Mouse (Mus musculus) 416B (cell line): ENCODE data around the gene Hcfc1r1.
A peak's percentile ranks its signal among the peaks of the same experiment; 100 is the strongest.

Experiments
- DNase-seq: peaks from one replicate; pipeline ENCODE4 v3.0.0; 2011; ENCODE audit warnings: low read depth

The Hcfc1r1 gene

GRCm38 (mm10) chr17:23673424-23674073, at the start of gene Hcfc1r1, which contains the start of gene Thoc6:
Gene Hcfc1r1, plus strand, starts transcription at chr17:23673596.
Gene Thoc6, minus strand, starts transcription at chr17:23673882.
- DNase-seq = peak; percentile 98

- DNase-seq = no peak
Observed at GRCm38 (mm10) chr17:23627813-23628212, 45.6 kb upstream of the Hcfc1r1 start.

DNA sequence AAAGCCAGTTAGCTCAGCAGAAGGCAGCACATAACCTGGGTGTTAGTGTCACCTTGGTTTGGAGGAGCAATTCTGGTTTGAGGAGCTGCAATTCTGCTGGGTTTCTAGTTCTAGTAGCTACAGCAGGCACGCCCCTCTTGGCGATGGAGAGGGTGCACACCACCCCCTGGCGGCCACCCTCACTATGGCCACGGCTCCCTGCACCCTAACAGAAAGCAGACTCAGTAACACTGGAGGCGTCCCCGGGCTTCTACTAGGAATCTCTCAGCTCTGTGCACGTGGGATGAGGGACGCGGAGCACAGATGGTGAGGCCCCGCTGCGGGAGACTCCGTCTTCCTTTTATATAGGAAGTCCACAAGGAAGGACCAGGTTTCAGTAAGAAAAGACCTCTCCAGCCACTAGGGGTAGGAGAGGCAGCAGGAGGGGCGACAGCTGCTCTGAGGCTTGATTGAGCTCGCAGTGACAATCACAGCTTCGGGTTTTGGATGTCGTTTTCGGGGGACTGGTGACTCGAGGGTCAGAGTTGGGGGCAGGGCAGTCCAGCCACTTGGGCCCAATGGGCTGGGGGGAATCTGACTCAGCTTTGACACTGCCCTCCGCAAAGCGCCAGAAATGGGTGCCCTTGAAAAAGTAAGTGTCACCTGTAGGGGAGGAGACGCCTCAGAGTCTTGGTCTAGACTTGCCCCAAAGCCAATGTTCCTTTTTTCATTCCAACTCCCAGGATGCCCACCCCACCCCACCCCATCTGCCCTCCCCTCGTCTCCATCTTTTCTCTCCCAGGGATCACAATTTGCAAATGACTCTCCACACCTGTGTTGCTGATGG, 43.0 kb upstream of the Hcfc1r1 start:
- DNase-seq = peak; percentile 73

GRCm38 (mm10) chr17:23631241-23631640, 42.2 kb upstream of the Hcfc1r1 start:
- DNase-seq = no peak

GRCm38 (mm10) chr17:23644613-23645495, 28.5 kb upstream of the Hcfc1r1 start, which contains the start of gene Mmp25:
Gene Mmp25, minus strand, starts transcription at chr17:23645277.
- no peak for DNase-seq

DNA sequence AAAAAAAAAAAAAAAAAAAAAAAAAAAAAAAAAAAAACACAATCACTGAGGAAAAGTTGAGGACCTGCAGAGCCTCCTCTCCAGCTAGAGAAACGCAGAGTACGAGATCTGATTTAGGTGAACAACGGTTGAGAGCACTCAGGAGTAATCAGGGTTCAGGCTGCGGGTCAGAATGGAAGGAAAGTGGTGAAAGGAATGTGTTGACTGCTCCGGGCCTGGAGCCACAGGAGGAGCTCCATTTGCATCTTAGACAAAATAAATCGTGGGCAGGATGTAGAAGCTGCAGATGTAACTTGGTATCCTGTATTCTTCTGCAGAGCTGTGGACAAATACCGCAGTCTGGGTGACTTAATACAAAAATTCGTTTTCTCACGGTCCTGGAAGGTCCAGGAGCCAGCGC, 27.5 kb upstream of the Hcfc1r1 start:
- DNase-seq = no peak

GRCm38 (mm10) chr17:23651363-23651762, 22.0 kb upstream of the Hcfc1r1 start:
- no peak for DNase-seq

GRCm38 (mm10) chr17:23653324-23653723, 20.1 kb upstream of the Hcfc1r1 start:
- DNase-seq = no peak

DNA sequence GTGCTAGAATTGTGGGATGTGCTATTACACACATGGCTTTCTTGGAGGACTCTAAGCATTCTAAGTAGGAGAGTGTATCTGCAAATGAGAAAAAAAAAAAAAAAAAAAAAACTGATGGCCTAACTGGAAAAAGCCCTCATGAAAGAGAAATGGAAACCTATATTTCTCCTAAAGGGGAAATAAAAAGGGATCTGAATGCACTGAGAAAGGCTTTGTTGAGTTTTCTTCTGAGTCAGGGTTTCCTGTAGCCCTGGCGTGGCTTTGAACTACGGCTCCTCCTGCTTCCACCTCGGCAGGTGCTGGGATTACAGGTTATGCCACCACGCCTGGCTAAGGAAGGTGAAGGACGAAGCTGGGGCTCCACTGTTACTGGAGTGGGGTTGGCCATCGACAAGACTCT, 19.4 kb upstream of the Hcfc1r1 start:
- DNase-seq = no peak

DNA sequence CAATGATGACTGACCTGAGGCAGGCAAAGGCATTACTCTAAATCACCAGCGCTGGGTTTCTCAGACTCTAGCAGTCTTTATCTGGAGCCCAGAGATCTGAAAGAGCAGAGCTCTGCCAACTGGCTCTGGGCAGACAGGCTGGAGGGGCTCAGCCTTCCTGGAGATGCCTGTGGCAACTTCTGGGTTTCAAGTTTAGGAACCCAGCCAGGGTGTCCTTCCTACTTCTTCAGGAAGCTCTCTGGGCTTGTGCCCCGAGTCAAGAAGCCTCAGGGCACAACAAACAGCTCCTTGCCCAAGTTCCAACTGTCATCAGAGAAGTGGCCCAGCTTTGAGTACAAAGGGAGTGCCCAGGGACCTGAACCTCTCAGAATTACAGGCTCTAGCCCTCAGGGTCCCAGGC, 19.0 kb upstream of the Hcfc1r1 start:
- no peak for DNase-seq

- DNase-seq = no peak
Observed at GRCm38 (mm10) chr17:23658450-23658849, 14.9 kb upstream of the Hcfc1r1 start.

GRCm38 (mm10) chr17:23660117-23660875, 13.1 kb upstream of the Hcfc1r1 start, which contains the start of gene Bicdl2:
Gene Bicdl2, plus strand, starts transcription at chr17:23660506.
- DNase-seq = no peak

DNA sequence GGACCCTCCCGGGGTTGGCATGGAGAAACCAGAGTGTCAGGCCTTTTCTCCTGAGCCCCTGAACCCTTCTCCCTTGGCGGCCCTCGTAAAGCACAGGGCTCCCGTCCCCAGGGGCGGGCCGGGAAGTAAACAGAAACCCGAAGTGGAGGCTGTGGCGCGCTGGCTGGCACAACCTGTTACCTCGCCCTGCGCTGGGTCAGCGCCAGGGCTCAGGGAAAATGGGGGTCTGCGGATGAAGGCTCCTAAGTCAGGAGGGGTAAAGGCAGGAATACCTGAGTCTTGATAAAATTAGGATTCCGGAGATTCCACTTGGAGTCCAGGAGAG, 12.6 kb upstream of the Hcfc1r1 start:
- DNase-seq = no peak

DNA sequence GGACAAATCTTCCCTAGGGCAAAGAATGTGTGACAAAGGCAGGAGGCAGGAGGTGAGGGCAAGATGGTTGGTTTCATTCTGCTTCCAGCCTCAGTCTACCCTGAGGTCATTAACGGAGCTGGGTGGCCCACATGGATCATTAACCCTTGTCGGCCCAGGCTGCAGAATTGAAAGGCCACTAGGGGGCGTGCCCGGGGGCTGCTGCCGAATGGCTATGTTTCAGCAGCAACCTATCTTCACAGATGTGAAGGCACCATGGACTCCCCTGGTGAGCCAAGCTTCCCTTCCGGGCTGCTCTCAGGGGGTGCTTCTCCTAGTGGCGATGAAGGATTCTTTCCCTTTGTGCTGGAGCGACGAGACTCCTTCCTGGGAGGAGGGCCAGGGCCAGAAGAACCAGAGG, 11.9 kb upstream of the Hcfc1r1 start:
- peak; percentile 27 for DNase-seq

DNA sequence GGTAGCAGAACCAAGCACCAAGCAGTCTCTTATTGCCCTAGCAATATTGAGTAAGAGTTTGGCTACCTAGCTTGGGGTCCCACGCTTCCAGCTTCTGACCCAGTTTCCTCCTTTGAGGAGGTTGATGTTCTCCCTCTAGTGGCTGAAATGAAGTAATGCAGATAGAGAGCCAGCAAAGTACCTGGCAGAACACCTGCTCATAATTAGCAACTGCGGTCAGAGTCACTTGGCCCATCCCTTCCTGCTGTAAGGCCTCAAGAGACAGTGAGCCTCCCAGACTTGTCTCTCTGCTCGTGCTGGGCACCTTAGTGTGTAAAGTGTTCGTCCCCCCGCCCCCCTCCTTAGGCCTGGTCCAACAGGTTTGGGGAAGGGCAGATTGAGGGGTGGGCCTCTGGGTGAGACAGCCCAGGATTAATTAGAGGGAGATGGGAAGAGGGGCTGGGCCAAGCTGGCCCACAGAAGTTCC, 8.8 kb upstream of the Hcfc1r1 start:
- peak; percentile 61 for DNase-seq

DNA sequence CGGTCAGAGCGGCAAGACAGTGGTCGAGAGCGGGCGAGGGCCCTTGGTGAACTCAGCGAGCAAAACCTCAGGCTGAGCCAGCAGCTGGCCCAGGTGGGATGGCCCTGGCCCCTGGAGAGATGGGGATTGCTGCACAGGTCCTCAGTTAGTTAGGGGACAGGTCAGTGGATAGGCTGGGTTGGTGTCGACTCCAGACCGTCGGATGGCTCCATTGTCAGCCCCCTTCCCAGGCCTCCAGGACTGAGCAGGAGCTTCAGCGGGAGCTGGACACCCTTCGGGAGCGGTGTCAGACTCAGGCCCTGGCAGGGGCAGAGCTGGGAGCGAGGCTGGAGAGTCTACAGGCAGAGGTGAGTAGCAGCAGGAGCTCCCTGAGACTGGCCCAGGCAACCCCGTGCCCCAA, 7.9 kb upstream of the Hcfc1r1 start:
- no peak for DNase-seq

GRCm38 (mm10) chr17:23670516-23671074, 2.8 kb upstream of the Hcfc1r1 start:
- DNase-seq = no peak

DNA sequence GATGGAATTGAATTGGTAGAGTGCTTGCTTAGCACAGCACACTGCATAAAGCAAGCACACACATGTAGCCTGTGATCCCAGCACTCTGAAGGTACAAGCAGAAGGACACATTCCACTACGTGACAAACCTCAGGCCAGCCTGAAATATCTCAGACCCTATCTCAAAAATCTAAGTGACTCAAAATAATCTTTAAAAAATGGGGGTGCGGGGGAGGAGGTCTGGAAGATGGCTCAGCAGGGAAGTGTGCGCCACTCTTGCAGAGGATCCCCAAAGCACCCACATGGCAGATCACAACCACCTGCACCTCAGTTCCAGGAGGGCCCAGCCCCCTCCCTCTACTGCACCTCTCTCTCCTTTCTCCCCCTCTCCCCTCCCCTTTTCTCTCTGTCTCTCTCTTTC, 1.9 kb upstream of the Hcfc1r1 start:
- no peak for DNase-seq

DNA sequence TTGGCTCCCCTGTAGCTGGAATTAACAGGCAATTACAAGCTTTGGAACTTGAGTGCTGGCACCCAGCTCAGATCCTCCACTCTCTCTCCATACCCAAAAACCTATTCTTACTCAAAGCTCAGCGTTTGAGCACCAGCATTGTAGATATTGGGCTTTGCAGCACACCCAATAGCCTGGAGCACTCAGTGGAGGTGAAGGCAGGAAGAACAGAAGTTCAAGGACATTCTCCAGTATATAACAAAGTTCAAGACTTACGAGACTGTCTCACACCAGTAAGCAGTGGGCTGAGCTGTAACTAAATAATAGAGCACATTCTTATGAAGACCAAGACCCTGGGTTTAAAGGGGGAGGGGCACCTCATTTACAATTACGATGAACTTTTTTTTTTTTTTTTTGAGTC, 635 bp upstream of the Hcfc1r1 start:
- peak; percentile 17 for DNase-seq

DNA sequence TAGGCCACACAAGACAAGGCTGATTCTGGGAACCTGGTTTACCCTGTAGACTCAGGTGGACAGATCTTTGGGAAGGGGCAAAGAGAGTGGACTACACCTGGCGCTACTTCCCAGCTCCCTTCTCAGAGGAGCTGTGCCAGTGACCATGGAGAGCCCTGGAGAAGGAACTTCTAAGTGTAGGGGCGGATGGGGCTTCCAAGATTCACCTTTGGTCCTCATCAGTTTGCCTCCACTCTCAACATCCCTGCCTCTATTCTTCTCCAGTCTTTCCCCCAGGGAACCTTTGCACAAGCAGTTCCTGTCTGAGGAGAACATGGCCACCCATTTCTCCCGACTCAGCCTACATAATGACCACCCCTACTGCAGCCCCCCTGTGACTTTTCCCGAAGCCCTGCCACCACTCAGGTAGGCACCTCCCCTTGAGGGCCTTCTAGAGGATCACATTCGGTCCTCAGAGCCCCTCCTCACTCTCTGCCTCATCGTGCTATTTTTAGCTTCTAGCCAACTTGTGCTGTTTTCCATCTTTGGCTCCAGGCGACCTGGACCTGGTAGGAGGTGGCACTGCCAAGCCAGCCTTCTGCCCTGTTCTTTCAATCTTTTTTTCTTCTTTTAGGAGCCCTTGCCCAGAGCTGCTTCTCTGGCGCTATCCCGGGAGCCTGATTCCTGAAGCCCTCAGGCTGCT, 1.0 kb downstream of the Hcfc1r1 start:
- DNase-seq = no peak

DNA sequence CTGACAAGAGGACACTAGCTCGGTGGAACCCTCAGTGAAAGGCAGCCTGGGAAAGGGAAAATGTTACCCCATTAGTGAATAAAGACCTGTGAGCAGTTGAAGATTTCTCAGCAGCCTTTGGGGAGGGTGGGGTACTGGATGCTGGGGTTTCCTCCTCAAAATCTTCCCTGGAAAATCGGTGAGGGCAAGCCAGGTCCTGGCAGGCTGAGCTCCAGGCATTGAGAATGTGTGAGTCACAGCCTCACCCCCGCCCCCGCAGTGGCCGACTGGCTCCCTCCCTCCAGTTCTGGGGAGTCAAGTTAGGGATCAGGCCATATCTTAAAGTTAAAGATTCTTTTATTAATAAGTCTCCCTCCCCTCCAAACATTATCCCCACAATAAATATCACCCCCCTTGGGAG, 1.7 kb downstream of the Hcfc1r1 start:
- DNase-seq = peak; percentile 19
